Mouse (Mus musculus) urinary bladder, adult 18-20 months (tissue): ENCODE data around the gene Rbbp8nl.
"Not testable (repeated sequence)": the region's sequence is repeated elsewhere in the genome, so short reads cannot be mapped to it uniquely, and the experiment has no call there.

Source experiments
- DNase-seq, 2 experiments: peaks; one replicate each; pipeline ENCODE4 v3.0.0; 2022; ENCODE audit warnings: low spot score in 2 of 2, mixed read lengths in 2 of 2

Gene Rbbp8nl

GRCm38 (mm10) chr2:180288966-180289365, 713 bp downstream of the Rbbp8nl start:
- peak in 1 of 2 experiments; percentile 31 for DNase-seq

GRCm38 (mm10) chr2:180279321-180279720, 10.4 kb downstream of the Rbbp8nl start:
- no peak for DNase-seq

GRCm38 (mm10) chr2:180277773-180278320, 11.8 kb downstream of the Rbbp8nl start:
- no peak for DNase-seq

GRCm38 (mm10) chr2:180276851-180277259, 12.8 kb downstream of the Rbbp8nl start:
- DNase-seq, result peak; percentile 51 to 53

GRCm38 (mm10) chr2:180276385-180276784, 13.3 kb downstream of the Rbbp8nl start:
- DNase-seq, result no peak

GRCm38 (mm10) chr2:180275836-180276235, 13.8 kb downstream of the Rbbp8nl start:
- peak; percentile 82 to 83 for DNase-seq

- no peak for DNase-seq
Measured at GRCm38 (mm10) chr2:180274523-180274922, 15.2 kb downstream of the Rbbp8nl start.

- peak; percentile 73 to 91 for DNase-seq
Measured at GRCm38 (mm10) chr2:180273394-180274244, 16.1 kb downstream of the Rbbp8nl start, which contains the start of gene Cables2. Cables2 (minus strand) TSS chr2:180273496.

- DNase-seq, result no peak
Measured at GRCm38 (mm10) chr2:180272884-180273321, 16.8 kb downstream of the Rbbp8nl start.

GRCm38 (mm10) chr2:180271804-180272395, 17.8 kb downstream of the Rbbp8nl start:
- no peak for DNase-seq

GRCm38 (mm10) chr2:180270537-180271255, 19.0 kb downstream of the Rbbp8nl start:
- DNase-seq, result no peak

GRCm38 (mm10) chr2:180269329-180269728, 20.4 kb downstream of the Rbbp8nl start:
- no peak for DNase-seq

- no peak for DNase-seq
Measured at GRCm38 (mm10) chr2:180267955-180268354, 21.7 kb downstream of the Rbbp8nl start.

- DNase-seq, result no peak
Measured at GRCm38 (mm10) chr2:180262891-180263290, 26.8 kb downstream of the Rbbp8nl start.

- DNase-seq, result no peak
Measured at GRCm38 (mm10) chr2:180262441-180262840, 27.2 kb downstream of the Rbbp8nl start.

- no peak for DNase-seq
Measured at GRCm38 (mm10) chr2:180261901-180262300, 27.8 kb downstream of the Rbbp8nl start.

GRCm38 (mm10) chr2:180260610-180261480, 28.8 kb downstream of the Rbbp8nl start:
- DNase-seq, result no peak

GRCm38 (mm10) chr2:180259826-180260609, 29.7 kb downstream of the Rbbp8nl start:
- DNase-seq, result not testable (repeated sequence)

- DNase-seq, result not testable (repeated sequence)
Measured at GRCm38 (mm10) chr2:180258951-180259484, 30.7 kb downstream of the Rbbp8nl start.
